Mouse (Mus musculus) heart, embryonic 14.5 days (tissue): ENCODE results near the gene Mrgprg. TPM values are rescaled to one million over a fixed set of nuclear protein-coding genes. Genes with fewer than 3 reads are reported as not detected.

ENCODE experiments used
- ATAC-seq: fragments of 200-750 bp; cut with Nextera tagmentation; 2 replicates; pipeline ENCODE4 v1.8.0; 2017; ENCODE audit warnings: low read depth, moderate TSS enrichment; ENCODE audit not compliant: insufficient number of reproducible peaks, insufficient read depth, low FRiP score
- H3K27ac ChIP-seq, 2 experiments: fragments of 200-500 bp in 1 of 2; fragments of 300-500 bp in 1 of 2; sonication (generic) in 1 of 2; replicated peaks in 1 of 2; 2 replicates each; pipeline ENCODE4 v1.5.1; 2012 to 2014; ENCODE audit warnings: low read depth in 2 of 2, low read length in 2 of 2, control low read depth in 1 of 2, mild to moderate bottlenecking in 1 of 2, mixed read lengths in 1 of 2; ENCODE audit not compliant: control insufficient read depth in 1 of 2, insufficient read depth in 1 of 2
- H3K27me3 ChIP-seq: fragments of 300-500 bp; sonication (generic); 2 replicates; pipeline ENCODE4 v1.6.1; 2014; ENCODE audit warnings: mild to moderate bottlenecking, low read length, control low read depth; ENCODE audit not compliant: control insufficient read depth, insufficient read depth
- H3K36me3 ChIP-seq: fragments of 300-500 bp; sonication (generic); 2 replicates; pipeline ENCODE4 v1.6.1; 2014; ENCODE audit warnings: mild to moderate bottlenecking, control low read depth, low read length, mixed read lengths; ENCODE audit not compliant: control insufficient read depth, insufficient read depth
- H3K4me1 ChIP-seq, 2 experiments: fragments of 200-500 bp in 1 of 2; fragments of 300-500 bp in 1 of 2; sonication (generic) in 1 of 2; 2 replicates each; pipeline ENCODE4 v1.6.1; 2012 to 2014; ENCODE audit warnings: low read length in 2 of 2, control low read depth in 1 of 2, mixed read lengths in 1 of 2; ENCODE audit not compliant: control insufficient read depth in 2 of 2, insufficient read depth in 2 of 2
- H3K4me2 ChIP-seq: fragments of 300-500 bp; sonication (generic); 2 replicates; pipeline ENCODE4 v1.6.1; 2014; ENCODE audit warnings: mild to moderate bottlenecking, low read length
- H3K4me3 ChIP-seq, 2 experiments: fragments of 200-500 bp in 1 of 2; fragments of 300-500 bp in 1 of 2; sonication (generic) in 1 of 2; 2 replicates each; pipeline ENCODE4 v1.5.1; 2012 to 2014; ENCODE audit warnings: low read length in 2 of 2, mild to moderate bottlenecking in 2 of 2, control low read depth in 1 of 2, low read depth in 1 of 2, moderate library complexity in 1 of 2; ENCODE audit not compliant: control insufficient read depth in 1 of 2, insufficient read depth in 1 of 2
- H3K9ac ChIP-seq: fragments of 300-500 bp; sonication (generic); 2 replicates; pipeline ENCODE4 v1.6.1; 2014; ENCODE audit warnings: mild to moderate bottlenecking, low read length
- H3K9me3 ChIP-seq: fragments of 300-500 bp; sonication (generic); 2 replicates; pipeline ENCODE4 v1.6.1; 2016; ENCODE audit warnings: low read length, control low read depth; ENCODE audit not compliant: control insufficient read depth
- WGBS: fragments of 180-500 bp; shearing (Covaris S2); extraction: QIAGEN DNeasy Blood & Tissue Kit; methylation state at CpG from one replicate; pipeline ENCODE4 v1.1.7; 2014; 5-methylcytosine and 5-hydroxymethylcytosine counted together
- polyA plus RNA-seq: library from polyadenylated mRNA; unstranded; fragments of >200 nt; fragmentation: Nextera tagmentation; extraction: Ambion mirVana; gene quantifications from 2 replicates; pipeline ENCODE4 v1.2.1, GENCODE M21; 2014

Mrgprg gene
- polyA plus RNA-seq, 1 experiment from 2014 or later: not detected

DNA sequence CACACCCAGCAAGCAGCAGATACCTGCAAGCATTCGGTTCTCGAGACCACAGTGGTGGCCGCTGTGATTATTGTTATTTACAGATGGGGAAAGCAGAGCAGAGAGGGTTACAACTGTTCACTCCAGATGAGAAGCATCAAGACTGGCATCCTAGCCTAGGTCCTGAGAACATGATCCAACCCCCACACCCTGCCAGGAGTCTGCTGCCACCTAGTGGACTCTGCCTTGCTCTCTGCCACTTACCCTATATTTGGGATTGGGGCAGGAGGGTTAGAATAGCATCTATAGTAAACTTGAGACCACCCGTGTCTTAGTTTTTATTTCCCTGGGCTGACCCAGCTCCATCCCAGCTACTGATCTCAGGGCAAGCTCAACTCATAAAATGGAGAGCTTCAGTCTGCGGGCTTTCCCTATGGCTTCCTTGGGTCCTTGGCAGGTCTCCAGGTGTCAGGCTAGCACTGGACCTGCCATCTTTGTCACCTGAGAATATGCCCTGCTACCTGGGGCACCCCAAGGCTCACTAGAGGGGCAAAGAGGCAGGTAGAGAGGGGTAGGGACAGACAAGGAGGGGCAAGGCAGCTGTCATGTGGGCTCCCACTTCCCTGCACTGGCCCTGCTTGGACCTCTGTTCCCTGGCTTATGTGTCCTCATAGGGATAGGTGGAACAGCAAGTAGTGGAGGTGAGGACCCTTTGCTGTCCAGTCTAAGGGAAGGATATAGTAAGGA, 12.6 kb downstream of the Mrgprg start:
- H3K27me3 ChIP-seq: peaks cover 28% of the 10 kb centered on the region
- ATAC-seq: no peak
- H3K36me3 ChIP-seq: no peaks in the 10 kb centered on the region
- H3K4me3 ChIP-seq: no peak overlapping the region
- H3K9me3 ChIP-seq: no peaks in the 10 kb centered on the region
- no peak overlapping the region for H3K9ac ChIP-seq
- 39% methylated on average over 5 of the region's 5 CpGs for WGBS
- H3K27ac ChIP-seq: no peak overlapping the region
- peaks cover 16 to 17% of the 10 kb centered on the region in 2 experiments; a peak in 3 of 4 replicates for H3K4me1 ChIP-seq
- H3K4me2 ChIP-seq: no peak overlapping the region

DNA sequence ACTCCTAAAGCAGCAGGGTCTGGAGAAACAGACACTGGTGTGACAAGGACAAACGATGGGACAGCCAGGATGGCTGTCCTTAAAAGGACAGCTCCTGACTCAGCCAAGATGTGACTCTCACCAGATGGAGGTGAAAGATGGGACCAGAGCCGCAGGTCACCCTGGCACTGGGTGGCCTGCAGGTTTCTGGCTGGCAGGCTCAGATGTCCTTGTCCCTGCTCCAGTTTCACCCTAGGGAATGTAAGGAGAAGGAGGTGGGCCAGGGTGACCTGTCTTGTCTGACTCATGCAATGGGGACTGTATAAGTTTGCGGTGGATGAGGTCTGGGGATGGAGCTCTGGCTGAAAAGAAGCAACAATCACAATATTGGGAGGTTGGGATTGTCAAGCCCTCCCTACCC, 14.2 kb downstream of the Mrgprg start:
- Histone ChIP-seq H3K4me2 (no peak overlapping the region), H3K9ac (no peak overlapping the region; the same call in 1 of the 2 replicates)
- ATAC-seq: no peak

DNA sequence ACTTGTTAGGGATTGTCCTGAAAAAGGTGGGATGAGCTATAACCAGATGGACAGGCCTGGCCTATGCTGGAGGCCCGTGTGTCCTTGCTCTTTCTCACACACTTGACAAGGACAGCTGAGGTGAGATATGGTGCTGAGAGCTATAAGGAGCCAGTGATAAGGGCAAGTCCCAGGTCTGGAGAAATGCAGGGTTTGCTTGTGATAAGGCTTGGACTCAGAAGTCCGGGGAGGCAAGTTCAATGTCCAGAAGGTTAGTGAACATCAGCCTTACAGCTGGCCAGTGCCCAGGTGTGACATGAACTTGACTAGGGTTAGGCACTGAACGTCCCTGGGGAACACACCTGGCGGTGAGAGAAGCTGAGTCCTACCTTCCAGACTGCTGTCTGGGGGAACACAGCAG, 14.7 kb downstream of the Mrgprg start:
- no peak overlapping the region for H3K4me2 ChIP-seq
- ATAC-seq: no peak
- peaks cover 13 to 20% of the 10 kb centered on the region in 2 experiments; a peak in 3 of 4 replicates for H3K4me1 ChIP-seq
- no peak overlapping the region for H3K4me3 ChIP-seq
- no peaks in the 10 kb centered on the region for H3K36me3 ChIP-seq
- H3K27ac ChIP-seq: no peak overlapping the region
- H3K9ac ChIP-seq: no peak overlapping the region
- no peaks in the 10 kb centered on the region for H3K9me3 ChIP-seq
- H3K27me3 ChIP-seq: peaks cover 25% of the 10 kb centered on the region; the same call in 1 of the 2 replicates
- 25% methylated on average over 4 of the region's 4 CpGs for WGBS

More for the DNA sequence above, 14.2 kb downstream of the Mrgprg start:
- peaks cover 25% of the 10 kb centered on the region; the same call in 1 of the 2 replicates for H3K27me3 ChIP-seq
- no peak overlapping the region for H3K27ac ChIP-seq
- no peaks in the 10 kb centered on the region for H3K9me3 ChIP-seq
- H3K36me3 ChIP-seq: no peaks in the 10 kb centered on the region
- H3K4me1 ChIP-seq: peaks cover 16 to 24% of the 10 kb centered on the region in 2 experiments; a peak in 3 of 4 replicates
- H3K4me3 ChIP-seq: no peak overlapping the region
- WGBS: 66% methylated on average over 3 of the region's 3 CpGs

DNA sequence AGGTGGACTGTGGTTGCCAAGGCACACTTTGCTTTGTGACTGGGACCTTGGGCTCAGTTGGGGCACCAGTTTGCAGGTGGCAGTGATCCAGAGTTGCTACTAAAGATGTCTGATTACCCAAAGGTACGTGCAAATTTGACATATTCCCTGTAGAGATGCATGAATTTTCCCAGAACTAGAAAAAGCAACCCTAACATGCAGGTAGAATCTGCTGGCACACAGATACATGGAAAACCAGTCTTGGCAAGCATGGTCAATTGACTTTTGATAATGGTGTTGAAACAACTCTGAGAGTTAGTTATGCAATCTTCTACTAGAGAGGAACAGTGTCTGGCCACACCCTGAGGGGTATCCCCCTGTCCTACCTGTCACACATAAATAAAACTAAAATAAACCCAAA, 15.4 kb downstream of the Mrgprg start:
- Histone ChIP-seq H3K27me3 (peaks cover 21% of the 10 kb centered on the region; the same call in 1 of the 2 replicates), H3K9me3 (no peaks in the 10 kb centered on the region), H3K4me3 (no peak overlapping the region), H3K4me1 (peaks cover 12 to 16% of the 10 kb centered on the region in 2 experiments; a peak in 3 of 4 replicates), H3K4me2 (no peak overlapping the region), H3K27ac (no peak overlapping the region), H3K9ac (no peak overlapping the region), H3K36me3 (no peaks in the 10 kb centered on the region)
- ATAC-seq: no peak
- 74% methylated on average over 1 of the region's 1 CpGs for WGBS

DNA sequence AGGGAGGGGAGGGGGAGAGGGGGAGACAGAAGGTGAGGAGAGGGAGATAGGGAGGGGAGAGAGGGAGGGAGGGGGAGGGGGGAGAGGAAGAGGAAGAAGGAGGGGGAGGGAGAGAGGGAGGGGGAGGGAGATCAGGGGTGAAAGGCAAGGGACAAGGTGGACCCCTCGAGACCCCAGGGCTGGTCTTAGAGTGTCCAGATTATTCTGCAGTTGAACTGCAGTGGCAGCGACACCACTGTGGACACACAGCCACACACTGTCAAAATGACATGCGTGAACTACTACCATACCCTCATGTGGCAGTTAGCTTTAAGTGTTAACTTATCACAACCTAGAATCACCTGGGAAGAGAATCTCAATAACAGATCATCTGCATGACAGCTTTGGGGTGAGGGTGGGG, 17.7 kb downstream of the Mrgprg start:
- Histone ChIP-seq H3K36me3 (no peaks in the 10 kb centered on the region), H3K9me3 (no peaks in the 10 kb centered on the region), H3K4me2 (no peak overlapping the region), H3K4me1 (peaks cover 11 to 14% of the 10 kb centered on the region in 2 experiments; a peak in 3 of 4 replicates), H3K27me3 (no peaks in the 10 kb centered on the region), H3K4me3 (no peak overlapping the region), H3K27ac (no peak overlapping the region), H3K9ac (no peak overlapping the region)
- ATAC-seq: no peak
- 71% methylated on average over 3 of the region's 3 CpGs for WGBS

DNA sequence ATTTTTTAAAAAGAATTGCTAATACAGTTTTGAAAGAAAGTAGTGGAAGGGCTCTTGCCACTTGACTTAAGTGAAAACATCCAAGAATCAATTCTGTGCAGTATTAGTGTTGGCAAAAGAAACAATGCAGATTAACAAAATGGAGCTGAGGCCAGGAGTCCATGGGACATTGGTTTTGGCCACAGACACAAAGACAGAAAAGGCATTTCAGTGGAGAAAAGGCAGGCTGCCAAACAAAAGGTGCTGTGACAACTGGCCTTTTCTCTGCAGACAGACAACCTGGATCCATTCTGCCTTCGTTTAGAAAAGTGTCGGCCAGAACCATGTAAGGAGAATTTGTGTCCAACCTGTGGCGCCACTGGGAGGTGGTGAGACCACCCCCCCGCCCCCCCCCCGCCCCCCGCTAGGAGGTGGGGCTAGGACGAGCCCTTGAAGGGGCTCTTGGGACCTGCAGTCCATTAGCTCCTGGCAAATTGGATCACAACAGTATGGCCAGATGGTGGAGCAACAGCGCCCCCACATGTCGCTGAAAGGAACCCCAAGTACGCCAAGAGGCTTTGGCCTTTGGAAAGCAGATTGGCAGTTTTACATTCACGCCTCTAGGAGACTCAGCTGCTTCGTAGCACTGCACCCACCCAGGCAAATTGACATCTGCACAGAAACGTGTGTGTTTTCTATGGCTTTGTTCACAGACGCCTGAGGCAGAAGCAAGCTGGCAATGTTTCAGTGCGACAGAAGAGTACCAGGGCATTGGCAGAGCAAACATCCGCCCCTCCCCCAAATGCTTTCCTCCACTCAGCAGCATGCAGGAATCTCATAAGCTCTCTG, 18.5 kb downstream of the Mrgprg start:
- ATAC-seq: peak; percentile 82
- peak overlapping the region in 1 of 2 experiments; percentile 15; a peak in 1 of 4 replicates for H3K4me3 ChIP-seq
- 4% methylated on average over 16 of the region's 16 CpGs for WGBS
- no peaks in the 10 kb centered on the region for H3K36me3 ChIP-seq
- no peak overlapping the region; a peak in 1 of 4 replicates for H3K27ac ChIP-seq
- peaks cover 11 to 14% of the 10 kb centered on the region in 2 experiments; a peak in 3 of 4 replicates for H3K4me1 ChIP-seq
- peak overlapping the region; percentile 59 for H3K4me2 ChIP-seq
- no peaks in the 10 kb centered on the region for H3K9me3 ChIP-seq
- peak overlapping the region; percentile 27; the same call in 1 of the 2 replicates for H3K9ac ChIP-seq
- no peaks in the 10 kb centered on the region for H3K27me3 ChIP-seq

DNA sequence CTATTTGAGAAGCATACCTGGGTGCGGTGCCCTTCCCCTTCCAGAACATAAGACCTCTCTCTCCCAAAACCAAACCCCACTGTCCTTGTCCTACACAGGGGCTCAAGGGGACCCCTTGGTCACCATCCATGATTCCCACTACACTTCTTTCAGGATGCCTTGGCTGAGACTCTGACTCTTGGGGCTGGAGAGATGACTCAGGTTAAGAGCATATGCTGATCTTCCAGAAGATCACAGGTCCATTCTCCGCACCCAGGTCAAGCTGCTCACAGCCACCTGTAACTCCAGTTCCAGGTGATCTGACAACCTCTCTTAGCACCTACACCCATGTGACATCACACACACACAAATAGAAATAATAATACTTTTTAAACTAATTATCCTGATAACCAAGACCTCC, 26.1 kb downstream of the Mrgprg start:
- Histone ChIP-seq H3K27me3 (no peaks in the 10 kb centered on the region), H3K36me3 (no peaks in the 10 kb centered on the region), H3K4me2 (peak overlapping the region; percentile 94), H3K4me1 (peaks cover 28 to 34% of the 10 kb centered on the region in 2 experiments), H3K9ac (peak overlapping the region; percentile 98), H3K9me3 (no peaks in the 10 kb centered on the region), H3K4me3 (peak overlapping the region; percentile 66 to 93), H3K27ac (peak overlapping the region in 1 of 2 experiments; percentile 92; a peak in 2 of 4 replicates)
- no peak for ATAC-seq
- WGBS: 10% methylated on average over 2 of the region's 2 CpGs
